Mouse (Mus musculus) yolk sac, embryonic 10.5 days (tissue): ENCODE results near the gene Col13a1.
A peak's percentile ranks its signal among the peaks of the same experiment; 100 is the strongest.

Source experiments
- DNase-seq: peaks from one replicate; pipeline ENCODE4 v3.0.0-alpha.2; 2017; ENCODE audit warnings: low spot score

The Col13a1 gene

DNA sequence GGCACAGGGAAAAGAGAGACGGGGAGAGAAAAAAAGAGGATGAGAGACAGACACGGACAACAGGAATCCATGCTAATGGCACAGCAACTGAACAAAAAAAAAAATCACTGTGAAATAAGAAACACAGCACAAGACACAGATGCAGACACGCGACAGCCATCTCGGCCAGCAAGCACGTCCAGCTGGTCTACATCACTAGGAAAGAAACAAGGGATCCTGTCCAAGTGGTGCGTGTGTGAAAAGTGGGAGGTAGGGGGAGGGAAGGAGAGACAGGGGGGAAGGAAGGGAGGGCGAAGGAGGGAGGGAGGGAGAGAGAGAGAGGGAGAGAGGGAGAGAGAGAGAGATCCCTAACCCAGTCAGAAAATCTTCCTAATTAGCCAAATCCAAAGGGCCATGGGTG, 73.6 kb downstream of the Col13a1 start:
- DNase-seq, result no peak

DNA sequence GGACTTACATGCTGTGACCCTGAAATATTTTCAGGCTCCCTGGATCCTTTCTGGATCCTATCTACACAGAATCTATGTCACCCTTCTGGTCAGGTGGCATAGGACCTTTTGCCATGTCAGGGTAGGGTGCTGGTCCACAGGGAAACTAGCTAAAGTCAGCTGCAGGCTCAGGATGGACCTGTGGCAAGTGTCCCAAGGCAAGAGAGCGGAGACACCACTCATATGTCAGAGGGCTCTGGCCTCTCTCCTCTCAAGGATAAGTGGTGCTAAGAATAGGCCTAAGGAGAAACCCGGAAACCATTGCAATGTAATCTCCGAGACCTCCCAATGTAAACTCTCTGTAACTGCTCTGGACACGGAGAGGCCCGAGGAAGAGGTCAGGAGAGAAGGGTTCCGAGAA, 80.8 kb downstream of the Col13a1 start:
- DNase-seq, result no peak

GRCm38 (mm10) chr10:61894564-61894963, 84.3 kb downstream of the Col13a1 start:
- no peak for DNase-seq

GRCm38 (mm10) chr10:61891138-61891537, 87.8 kb downstream of the Col13a1 start:
- no peak for DNase-seq

GRCm38 (mm10) chr10:61890294-61890693, 88.6 kb downstream of the Col13a1 start:
- no peak for DNase-seq

- peak; percentile 29 for DNase-seq
Observed at GRCm38 (mm10) chr10:61879427-61879826, 99.5 kb downstream of the Col13a1 start.

- peak; percentile 37 for DNase-seq
Observed at GRCm38 (mm10) chr10:61877787-61878186, 101.1 kb downstream of the Col13a1 start.

DNA sequence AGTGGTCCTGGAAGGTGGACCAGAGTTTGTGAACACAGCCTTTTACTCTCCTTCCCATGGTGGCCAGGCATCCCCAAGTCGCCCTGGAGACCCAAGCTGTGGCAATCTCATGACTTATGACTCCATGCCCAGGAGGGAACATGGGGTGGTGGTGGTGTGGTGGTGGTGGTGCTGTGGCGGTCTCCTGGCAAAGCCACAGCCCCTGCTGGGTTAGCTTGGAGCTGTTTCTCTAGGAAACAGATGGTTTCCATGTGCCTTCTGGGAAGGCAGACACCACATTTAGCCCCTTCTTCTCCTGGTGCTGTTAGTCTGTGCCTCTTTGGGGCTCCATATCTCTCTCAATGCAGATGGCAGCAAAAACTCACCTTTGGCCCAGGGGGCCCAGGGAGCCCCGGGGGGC, 109.1 kb downstream of the Col13a1 start:
- DNase-seq, result no peak

DNA sequence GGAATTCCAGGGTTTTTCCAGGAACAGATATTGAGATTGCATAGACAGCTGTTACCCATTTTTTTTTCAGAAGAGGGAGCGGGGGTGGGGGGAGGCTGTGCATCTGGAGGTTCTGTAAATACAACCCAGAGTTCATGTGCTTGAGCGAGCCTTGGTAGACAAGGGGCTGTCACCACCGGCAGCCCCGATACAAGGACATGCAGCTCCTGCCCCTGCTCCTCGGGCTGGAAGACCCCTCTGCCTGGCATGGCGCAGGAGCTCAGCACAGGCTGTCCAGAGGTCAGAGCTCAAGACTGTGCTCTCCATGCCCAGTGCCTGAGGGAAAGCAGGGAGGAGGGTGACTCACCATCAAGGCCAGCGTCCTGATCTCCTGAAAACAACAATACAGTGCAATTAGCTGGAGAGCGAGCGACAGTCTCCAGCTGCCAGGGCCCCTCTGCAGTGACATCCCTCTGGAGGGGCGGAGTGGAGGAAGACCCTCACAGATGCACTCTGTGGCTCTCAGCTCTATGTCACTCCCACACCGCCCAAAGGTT, 112.8 kb downstream of the Col13a1 start:
- peak; percentile 13 for DNase-seq

DNA sequence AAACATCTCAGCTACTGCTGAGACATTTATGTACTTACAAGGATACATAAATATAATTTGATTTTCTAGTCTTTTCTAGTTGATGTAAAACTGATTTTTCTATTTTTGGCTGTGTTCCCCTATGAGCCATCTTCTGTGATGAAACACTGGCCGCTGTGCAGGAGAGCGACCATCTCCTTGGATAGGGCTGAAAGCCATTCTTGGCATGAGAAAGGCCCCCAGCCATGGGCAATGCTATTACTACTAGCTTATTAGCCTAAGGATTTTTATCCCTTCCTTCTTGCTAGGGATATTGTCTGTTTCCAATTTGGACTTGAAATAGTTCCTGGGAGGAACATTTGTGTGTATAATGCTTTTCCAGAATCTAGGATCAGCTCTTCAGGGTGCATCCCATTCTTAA, 119.5 kb downstream of the Col13a1 start:
- DNase-seq, result no peak

DNA sequence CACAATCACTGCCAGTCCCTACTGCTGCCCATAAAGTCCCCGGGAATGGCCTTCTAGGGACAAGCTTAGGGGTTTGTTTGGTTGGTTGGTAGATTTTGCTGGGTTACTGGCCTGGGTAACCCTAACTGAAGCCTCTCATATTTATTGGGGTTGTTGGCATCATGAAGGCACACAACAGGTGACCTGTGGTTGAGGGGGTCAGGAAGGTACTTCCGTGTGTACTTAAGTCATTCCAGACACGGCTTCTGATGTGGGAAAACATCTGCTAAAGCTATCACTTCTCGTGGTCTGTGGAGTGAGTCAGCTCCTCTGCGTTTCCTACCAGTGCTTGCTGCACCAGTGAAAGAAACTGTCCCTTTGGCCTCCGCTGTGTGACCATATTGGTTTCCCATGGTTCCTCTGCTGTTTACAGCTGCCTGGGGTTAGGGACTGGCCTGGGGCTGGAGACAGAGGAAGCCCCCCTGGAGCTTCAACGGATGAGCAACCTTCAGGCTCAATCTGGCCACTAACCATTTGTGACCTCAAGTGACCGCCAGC, 123.7 kb downstream of the Col13a1 start:
- no peak for DNase-seq

GRCm38 (mm10) chr10:61852824-61853223, 126.1 kb downstream of the Col13a1 start:
- DNase-seq, result no peak

- no peak for DNase-seq
Observed at GRCm38 (mm10) chr10:61848553-61848952, 130.4 kb downstream of the Col13a1 start.

GRCm38 (mm10) chr10:61845476-61845875, 133.4 kb downstream of the Col13a1 start:
- no peak for DNase-seq

DNA sequence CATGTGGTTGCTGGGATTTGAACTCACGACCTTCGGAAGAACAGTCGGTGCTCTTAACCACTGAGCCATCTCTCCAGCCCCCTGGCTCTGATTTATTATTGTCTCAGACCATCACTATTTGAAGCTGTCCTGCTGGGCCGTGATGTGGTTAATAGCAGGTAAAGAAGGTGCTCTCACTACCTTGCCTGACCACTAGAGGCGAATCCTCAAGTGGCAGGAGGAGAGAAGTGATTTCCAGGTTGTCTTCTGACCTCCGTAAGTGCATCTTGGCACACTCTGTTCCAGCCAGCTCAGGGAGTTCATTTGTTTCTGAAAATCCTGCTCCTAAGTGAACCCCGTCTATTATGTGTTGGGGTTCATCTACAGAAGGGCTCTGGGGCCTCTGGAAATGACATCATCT, 134.4 kb downstream of the Col13a1 start:
- DNase-seq, result no peak

DNA sequence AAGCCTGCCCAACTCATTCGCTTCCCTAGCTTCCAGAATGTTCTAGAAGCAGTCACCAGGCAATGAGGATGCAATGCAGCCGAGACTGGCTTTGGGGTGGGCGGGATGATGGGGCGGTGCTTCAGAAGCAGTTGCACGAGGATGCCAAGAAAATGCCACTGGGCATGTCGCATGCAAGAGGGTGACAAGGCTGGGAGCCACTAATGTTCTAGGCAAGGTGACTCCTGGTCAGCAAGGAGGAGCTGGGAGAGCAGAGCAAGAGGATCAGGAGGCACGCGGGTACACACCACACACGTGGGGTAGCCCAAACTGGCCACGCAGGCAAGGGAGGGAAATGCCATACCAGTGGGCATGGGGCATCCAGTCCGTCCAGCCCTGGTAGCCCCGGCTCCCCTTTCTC, 136.6 kb downstream of the Col13a1 start:
- DNase-seq, result no peak

DNA sequence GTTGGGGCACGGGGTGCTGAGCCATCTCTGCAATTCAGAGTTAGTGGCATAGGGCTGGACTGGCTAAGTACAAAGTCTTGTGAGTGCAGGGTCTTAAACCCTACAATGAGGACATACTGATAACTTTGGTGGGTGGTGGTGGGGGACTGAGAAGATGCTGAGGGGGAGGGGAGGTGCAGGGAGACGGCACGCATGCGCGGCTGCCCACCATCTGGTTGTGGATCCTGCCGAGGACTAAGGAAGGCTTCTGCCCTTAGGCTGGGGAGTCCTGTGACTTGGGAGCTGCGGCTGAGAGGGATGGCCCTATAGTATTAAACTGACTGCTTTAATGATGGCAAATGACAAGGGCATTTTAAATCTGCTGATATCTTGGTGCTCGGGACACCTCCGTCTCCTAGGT, 139.6 kb downstream of the Col13a1 start:
- no peak for DNase-seq

GRCm38 (mm10) chr10:61838769-61839168, 140.1 kb downstream of the Col13a1 start:
- DNase-seq, result peak; percentile 53

DNA sequence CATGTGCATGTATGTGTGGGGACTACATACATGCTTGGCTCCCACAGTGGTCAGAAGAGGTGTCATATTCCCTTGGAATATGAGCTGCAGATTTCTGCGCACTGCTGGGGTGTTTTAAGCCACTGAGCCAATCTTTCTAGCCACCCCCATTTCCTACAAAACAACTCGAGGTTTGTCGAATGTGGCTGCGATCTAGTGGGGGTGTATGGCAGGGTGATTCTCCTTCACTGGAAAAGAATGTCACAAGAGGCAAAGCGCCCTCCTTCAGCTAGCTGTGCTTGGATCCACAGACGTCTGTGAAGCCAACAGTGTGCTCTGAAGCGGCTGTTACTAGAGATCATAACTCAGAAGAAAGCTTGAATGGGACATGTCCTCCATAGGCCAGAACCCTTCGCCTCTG, 141.6 kb downstream of the Col13a1 start:
- DNase-seq, result no peak

GRCm38 (mm10) chr10:61834288-61834687, 144.6 kb downstream of the Col13a1 start:
- no peak for DNase-seq

DNA sequence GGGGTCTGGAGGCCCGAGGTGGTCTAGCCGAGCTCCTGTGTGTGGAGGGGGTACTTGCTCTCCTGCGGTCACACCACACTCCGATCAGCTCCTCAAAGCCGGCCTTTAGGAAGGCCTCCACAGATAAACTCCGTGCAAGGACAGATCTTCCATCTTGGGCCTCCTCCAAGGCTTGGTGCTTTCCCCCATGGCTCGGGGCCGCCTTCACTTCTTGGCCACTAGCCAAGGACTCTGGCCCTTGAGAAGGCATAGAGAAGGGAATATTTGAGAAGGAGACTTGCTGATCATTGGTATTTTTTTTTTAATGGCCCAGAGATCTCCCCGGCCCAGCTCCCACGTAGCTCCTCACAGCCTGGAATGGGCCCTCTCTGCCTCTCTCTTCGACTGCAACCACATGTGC, 146.2 kb downstream of the Col13a1 start:
- DNase-seq, result no peak

GRCm38 (mm10) chr10:61831741-61832140, 147.2 kb downstream of the Col13a1 start:
- DNase-seq, result no peak

GRCm38 (mm10) chr10:61831251-61831650, 147.7 kb downstream of the Col13a1 start:
- no peak for DNase-seq

GRCm38 (mm10) chr10:61830817-61831216, 148.1 kb downstream of the Col13a1 start:
- DNase-seq, result no peak

GRCm38 (mm10) chr10:61829046-61829445, 149.9 kb downstream of the Col13a1 start:
- no peak for DNase-seq
